Mouse (Mus musculus): ENCODE data around the gene Cryba1.

The Cryba1 gene

GRCm38 (mm10) chr11:77713736-77714135 is 11.3 kb downstream of the Cryba1 start:
- DNase-seq, result no peak

- DNase-seq, result no peak
Measured at GRCm38 (mm10) chr11:77709039-77709438, 16.0 kb downstream of the Cryba1 start.

GRCm38 (mm10) chr11:77705920-77706319 is 19.2 kb downstream of the Cryba1 start:
- no peak for DNase-seq

- DNase-seq, result no peak
Measured at GRCm38 (mm10) chr11:77697232-77697631, 27.9 kb downstream of the Cryba1 start.

- no peak for DNase-seq
Measured at GRCm38 (mm10) chr11:77693026-77693425, 32.1 kb downstream of the Cryba1 start.

- peak; percentile 60 to 64 for DNase-seq
Measured at GRCm38 (mm10) chr11:77687541-77688131, 37.4 kb downstream of the Cryba1 start.

GRCm38 (mm10) chr11:77686841-77687540 is 38.1 kb downstream of the Cryba1 start:
- DNase-seq, result peak; percentile 79 to 81

GRCm38 (mm10) chr11:77686346-77686840 is 38.7 kb downstream of the Cryba1 start:
- DNase-seq, result peak; percentile 58 to 59

- DNase-seq, result peak; percentile 99 to 100
Measured at GRCm38 (mm10) chr11:77685383-77686265, 39.5 kb downstream of the Cryba1 start, which contains the start of gene Nufip2. TSS of gene Nufip2 (plus strand) at chr11:77686155.

GRCm38 (mm10) chr11:77684896-77685295 is 40.2 kb downstream of the Cryba1 start:
- DNase-seq, result no peak

GRCm38 (mm10) chr11:77680018-77680417 is 45.1 kb downstream of the Cryba1 start:
- DNase-seq, result no peak

- DNase-seq, result no peak
Measured at GRCm38 (mm10) chr11:77673428-77673991, 51.6 kb downstream of the Cryba1 start.

- no peak for DNase-seq
Measured at GRCm38 (mm10) chr11:77672746-77673145, 52.3 kb downstream of the Cryba1 start.
